Comparison of ENCODE assay signal across 23 mouse cellular contexts in the genomic region with DNA sequence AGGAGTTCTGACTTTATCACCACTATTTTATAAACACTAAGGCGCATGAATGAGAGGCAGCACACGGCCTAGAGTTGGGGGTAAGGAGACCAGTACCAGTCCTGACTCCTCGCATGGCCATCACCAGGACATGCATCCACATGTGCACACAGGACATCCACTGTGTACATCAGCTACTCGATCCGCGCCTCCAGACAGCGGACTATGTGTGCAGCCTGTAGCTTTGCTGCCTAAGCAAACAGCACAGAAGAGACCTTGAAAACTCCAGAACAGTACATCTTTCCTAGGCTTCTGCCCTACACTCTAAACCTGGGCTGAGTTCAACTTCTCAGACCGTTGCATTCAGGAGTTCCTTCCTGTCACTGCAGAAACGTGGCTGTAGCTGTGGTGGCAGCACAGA.
DNase-seq lines count a peak whose midpoint lies in the region; ATAC-seq and TF ChIP-seq lines count a peak whose summit lies in the region.
"Had no signal": no experiment of that assay in that cellular context is flagged by ENCODE, and none has a peak within 500 bp of the region (broad histone marks: within the 10 kb centered on the region; RNA-seq: fewer than 3 reads in every experiment).

No protein-coding gene starts in this region.

- no peak for ATAC-seq in lung, postnatal 0 days
- ATAC-seq in midbrain, embryonic 13.5 days: no peak
- no peak for ATAC-seq in midbrain, postnatal 0 days (ENCODE audit: low FRiP score)
- ATAC-seq in granulocyte monocyte progenitor cell, adult 5-6 weeks (replicated peaks; ENCODE audit: poor library complexity, severe bottlenecking): peak; percentile 34; the same call in 1 of the 2 replicates
- ATAC-seq: activated CD4-positive, CD25-positive, alpha-beta regulatory T cell, adult 4 months; forebrain, embryonic 16.5 days; inflammation-experienced regulatory T-cells, adult 6 months; Patski had no signal

- peaks cover 56% of the 10 kb centered on the region for H3K4me1 ChIP-seq in heart, embryonic 10.5 days
- H3K4me1 ChIP-seq in lung, postnatal 0 days (ENCODE audit: insufficient read depth, low read depth, low read length): no peaks in the 10 kb centered on the region
- H3K4me1 ChIP-seq in midbrain, embryonic 13.5 days (replicated peaks): peaks cover 53% of the 10 kb centered on the region
- H3K4me1 ChIP-seq in midbrain, postnatal 0 days (ENCODE audit: insufficient read depth, low read length): peaks cover 7% of the 10 kb centered on the region

- no peak overlapping the region for H3K4me3 ChIP-seq in heart, embryonic 10.5 days
- H3K4me3 ChIP-seq in lung, postnatal 0 days (ENCODE audit: low read depth, low read length): no peak overlapping the region
- H3K4me3 ChIP-seq in midbrain, embryonic 13.5 days (replicated peaks): no peak overlapping the region
- H3K4me3 ChIP-seq in midbrain, postnatal 0 days (ENCODE audit: low read depth, low read length): no peak overlapping the region
- H3K4me3 ChIP-seq: embryonic facial prominence, embryonic 13.5 days; forebrain, embryonic 12.5 days; heart, embryonic 15.5 days; hindbrain, embryonic 15.5 days had no signal

- DNase-seq in heart, embryonic 10.5 days (ENCODE audit: low spot score): peak; percentile 73
- DNase-seq in heart, adult 8-10 months (ENCODE audit: low spot score): no peak
- DNase-seq in lung, postnatal 0 days (ENCODE audit: low spot score): no peak
- no peak for DNase-seq in lung, postnatal 10 days
- DNase-seq in midbrain, postnatal 0 days (ENCODE audit: low spot score): no peak
- DNase-seq: adrenal gland, postnatal 14 days; cerebellum, adult 18-20 months; cerebellum, adult 9-11 months; cerebellum, postnatal 36 days; gastrocnemius, postnatal 10 days; heart, postnatal 14 days had no signal

- no peak for TF ChIP-seq EP300 in lung, postnatal 0 days (IDR thresholded peaks at IDR 0.05)

- H3K27me3 ChIP-seq in heart, embryonic 10.5 days (ENCODE audit: insufficient read depth, poor library complexity, severe bottlenecking): no peaks in the 10 kb centered on the region
- no peaks in the 10 kb centered on the region for H3K27me3 ChIP-seq in lung, postnatal 0 days (replicated peaks; ENCODE audit: insufficient read depth, low read length)
- no peaks in the 10 kb centered on the region for H3K27me3 ChIP-seq in midbrain, embryonic 13.5 days
- no peaks in the 10 kb centered on the region for H3K27me3 ChIP-seq in midbrain, postnatal 0 days (ENCODE audit: insufficient read depth, low read length)
- H3K27me3 ChIP-seq: CH12.LX; embryonic facial prominence, embryonic 13.5 days; forebrain, embryonic 12.5 days; heart, embryonic 15.5 days; hindbrain, embryonic 15.5 days; Patski had no signal

- H3K4me2 ChIP-seq in lung, postnatal 0 days (replicated peaks; ENCODE audit: low read depth, low read length): no peak overlapping the region
- no peak overlapping the region for H3K4me2 ChIP-seq in midbrain, embryonic 13.5 days (replicated peaks)
- no peak overlapping the region for H3K4me2 ChIP-seq in midbrain, postnatal 0 days (ENCODE audit: low read depth, low read length, poor library complexity, severe bottlenecking)
- H3K4me2 ChIP-seq: embryonic facial prominence, embryonic 13.5 days; forebrain, embryonic 12.5 days; heart, embryonic 11.5 days; heart, embryonic 15.5 days; hindbrain, embryonic 15.5 days had no signal

- H3K36me3 ChIP-seq in heart, embryonic 10.5 days: no peaks in the 10 kb centered on the region
- H3K36me3 ChIP-seq in lung, postnatal 0 days (ENCODE audit: insufficient read depth, low read length): no peaks in the 10 kb centered on the region
- H3K36me3 ChIP-seq in midbrain, embryonic 13.5 days: no peaks in the 10 kb centered on the region
- no peaks in the 10 kb centered on the region for H3K36me3 ChIP-seq in midbrain, postnatal 0 days (ENCODE audit: insufficient read depth, low read length)
- H3K36me3 ChIP-seq: embryonic facial prominence, embryonic 13.5 days; forebrain, embryonic 12.5 days; heart, embryonic 15.5 days; hindbrain, embryonic 15.5 days had no signal

- TF ChIP-seq CTCF in lung, postnatal 0 days (IDR thresholded peaks at IDR 0.05): peak; percentile 25
- no peak for TF ChIP-seq CTCF in midbrain, postnatal 0 days (IDR thresholded peaks at IDR 0.05)

- H3K9me3 ChIP-seq in heart, embryonic 10.5 days: no peaks in the 10 kb centered on the region
- no peaks in the 10 kb centered on the region for H3K9me3 ChIP-seq in lung, postnatal 0 days (ENCODE audit: low read length)
- no peaks in the 10 kb centered on the region for H3K9me3 ChIP-seq in midbrain, embryonic 13.5 days
- H3K9me3 ChIP-seq in midbrain, postnatal 0 days (ENCODE audit: low read length): no peaks in the 10 kb centered on the region
- H3K9me3 ChIP-seq: embryonic facial prominence, embryonic 13.5 days; forebrain, embryonic 12.5 days; heart, embryonic 15.5 days; hindbrain, embryonic 15.5 days had no signal

- peak overlapping the region; percentile 60; the same call in 1 of the 2 replicates for H3K27ac ChIP-seq in heart, embryonic 10.5 days
- H3K27ac ChIP-seq in lung, postnatal 0 days (ENCODE audit: low read length): no peak overlapping the region
- peak overlapping the region; percentile 45; the same call in 1 of the 2 replicates for H3K27ac ChIP-seq in midbrain, embryonic 13.5 days
- H3K27ac ChIP-seq in midbrain, postnatal 0 days (ENCODE audit: low read depth, low read length): no peak overlapping the region
- H3K27ac ChIP-seq: embryonic facial prominence, embryonic 13.5 days; forebrain, embryonic 12.5 days; heart, embryonic 15.5 days had no signal

- 74% methylated on average over 9 of the region's 9 CpGs for WGBS in heart, embryonic 10.5 days
- WGBS in lung, postnatal 0 days: 65% methylated on average over 9 of the region's 9 CpGs
- WGBS in midbrain, embryonic 13.5 days: 87% methylated on average over 9 of the region's 9 CpGs
- WGBS in midbrain, postnatal 0 days: 85% methylated on average over 9 of the region's 9 CpGs

- no peak overlapping the region for H3K9ac ChIP-seq in lung, postnatal 0 days (replicated peaks; ENCODE audit: low read depth)
- H3K9ac ChIP-seq in midbrain, embryonic 13.5 days (replicated peaks): no peak overlapping the region
- no peak overlapping the region for H3K9ac ChIP-seq in midbrain, postnatal 0 days (replicated peaks; ENCODE audit: low read length, poor library complexity, severe bottlenecking)
- H3K9ac ChIP-seq: embryonic facial prominence, embryonic 13.5 days; forebrain, embryonic 12.5 days; heart, embryonic 15.5 days; hindbrain, embryonic 15.5 days had no signal

Comparison
In these comparisons a context has a peak if more than half of its experiments do, and no peak if none do; other contexts are left out.
1. H3K27ac ChIP-seq: peak in heart, embryonic 10.5 days (single experiment) and midbrain, embryonic 13.5 days (single experiment); none in lung, postnatal 0 days (single experiment) and midbrain, postnatal 0 days (single experiment).